In the genomic region with DNA sequence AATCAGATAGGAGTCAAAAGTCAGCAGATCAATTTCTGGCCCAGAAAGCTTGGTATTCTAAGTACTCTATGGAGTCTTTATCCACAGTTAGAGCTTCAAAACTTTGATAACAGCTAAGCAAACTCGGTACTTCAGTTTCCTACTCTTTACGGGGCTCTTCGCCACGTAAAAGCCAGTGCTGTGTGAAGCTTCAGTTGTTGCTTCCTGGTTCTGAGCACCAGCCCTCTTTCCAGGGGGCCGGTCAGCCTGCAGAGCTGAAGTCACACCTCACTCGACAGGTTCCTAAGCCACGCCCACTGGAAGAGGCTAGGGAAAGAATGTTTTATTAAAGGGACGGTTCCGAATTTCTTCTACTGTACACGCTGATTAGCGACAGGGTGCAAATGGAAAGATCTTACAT, we compare ENCODE assay signal across 8 mouse cellular contexts. TPM values are rescaled to one million over a fixed set of nuclear protein-coding genes. Genes with fewer than 3 reads are reported as not detected.
DNase-seq lines count a peak whose midpoint lies in the region; ATAC-seq and TF ChIP-seq lines count a peak whose summit lies in the region.

No protein-coding gene starts in this region.

- peaks cover 16% of the 10 kb centered on the region; the same call in 1 of the 2 replicates for H3K4me1 ChIP-seq in heart, embryonic 10.5 days
- H3K4me1 ChIP-seq in kidney, postnatal 0 days (replicated peaks; ENCODE audit: insufficient read depth, low read length) = no peaks in the 10 kb centered on the region
- no peaks in the 10 kb centered on the region for H3K4me1 ChIP-seq in thymus, adult 2 months (replicated peaks; ENCODE audit: control insufficient read depth, insufficient read depth, low read length)

- H3K27ac ChIP-seq in heart, embryonic 10.5 days = peak overlapping the region; percentile 42; the same call in 1 of the 2 replicates
- H3K27ac ChIP-seq in kidney, postnatal 0 days = no peak overlapping the region
- no peak overlapping the region for H3K27ac ChIP-seq in thymus, adult 2 months (ENCODE audit: control insufficient read depth, insufficient read depth, low read length)

- H3K27me3 ChIP-seq in heart, embryonic 10.5 days (ENCODE audit: insufficient read depth, poor library complexity, severe bottlenecking) = no peaks in the 10 kb centered on the region
- H3K27me3 ChIP-seq in kidney, postnatal 0 days (ENCODE audit: insufficient read depth, low read length) = no peaks in the 10 kb centered on the region
- H3K27me3 ChIP-seq in thymus, adult 2 months (ENCODE audit: control insufficient read depth, insufficient read depth, low read length) = no peaks in the 10 kb centered on the region

- peak; percentile 89 for ATAC-seq in kidney, postnatal 0 days (replicated peaks; ENCODE audit: low FRiP score, low read depth)

- DNase-seq in A20 (ENCODE audit: low read depth, low spot score) = peak; percentile 84
- peak; percentile 45 for DNase-seq in adrenal gland, postnatal 10 days
- DNase-seq in heart, embryonic 10.5 days (ENCODE audit: low spot score) = peak; percentile 88
- peak; percentile 67 for DNase-seq in kidney, postnatal 0 days (ENCODE audit: low spot score)
- peak; percentile 90 for DNase-seq in lung, postnatal 36 days
- peak; percentile 28 for DNase-seq in thymus, adult 2 months
- no peak for DNase-seq in gastrocnemius, adult 18-20 months (ENCODE audit: low spot score)
- DNase-seq in cerebellum, adult 8-10 months = no peak

- no peak for TF ChIP-seq CTCF in kidney, postnatal 0 days (IDR thresholded peaks at IDR 0.05; ENCODE audit: low read depth)
- TF ChIP-seq CTCF in thymus, adult 2 months (IDR thresholded peaks at IDR 0.05; ENCODE audit: borderline replicate concordance, control insufficient read depth, extremely low read depth, insufficient read depth, low read length, poor library complexity) = no peak

- peak overlapping the region; percentile 54 for H3K4me2 ChIP-seq in kidney, postnatal 0 days (ENCODE audit: low read length)

- TF ChIP-seq POLR2A in thymus, adult 2 months (IDR thresholded peaks at IDR 0.05; ENCODE audit: control insufficient read depth, extremely low read depth, insufficient read depth, low read length, poor library complexity) = no peak

- WGBS in heart, embryonic 10.5 days = 7% methylated on average over 11 of the region's 11 CpGs
- 8% methylated on average over 11 of the region's 11 CpGs for WGBS in kidney, postnatal 0 days
- WGBS in thymus, adult 2 months = 3% methylated on average over 11 of the region's 11 CpGs

- peaks cover 5% of the 10 kb centered on the region for H3K36me3 ChIP-seq in heart, embryonic 10.5 days
- no peaks in the 10 kb centered on the region for H3K36me3 ChIP-seq in kidney, postnatal 0 days (ENCODE audit: insufficient read depth, low read length)
- H3K36me3 ChIP-seq in thymus, adult 2 months (ENCODE audit: control insufficient read depth, insufficient read depth, low read length) = no peaks in the 10 kb centered on the region

- H3K9me3 ChIP-seq in heart, embryonic 10.5 days = no peaks in the 10 kb centered on the region
- H3K9me3 ChIP-seq in kidney, postnatal 0 days (replicated peaks; ENCODE audit: low read length) = no peaks in the 10 kb centered on the region

- H3K4me3 ChIP-seq in heart, embryonic 10.5 days = peak overlapping the region; percentile 51
- H3K4me3 ChIP-seq in kidney, postnatal 0 days (replicated peaks; ENCODE audit: low read depth, low read length) = peak overlapping the region; percentile 36; the same call in 1 of the 2 replicates
- H3K4me3 ChIP-seq in thymus, adult 2 months (ENCODE audit: control insufficient read depth, insufficient read depth, low read length) = no peak overlapping the region

- peak overlapping the region; percentile 43 for H3K9ac ChIP-seq in kidney, postnatal 0 days (ENCODE audit: low read depth, low read length)

RNA-seq across cellular contexts. Expression of gene Zdhhc23, which starts 36.6 kb away (rescaled TPM):
- 1 to 10 TPM; 1.5 to 2.2 TPM for total RNA-seq in adrenal gland, postnatal 10 days (2021)
- 1.2 TPM in 2 replicates for polyA plus RNA-seq in heart, embryonic 10.5 days (2016; fragmentation: Nextera tagmentation; extraction: Ambion mirVana)
- 2.0 and 2.3 TPM in 2 replicates for polyA plus RNA-seq in kidney, postnatal 0 days (2015; fragmentation: Nextera tagmentation; extraction: Ambion mirVana)
- polyA plus RNA-seq in thymus, adult 2 months (2012; rRNA removed) = 1.9 and 2.8 TPM in 2 replicates
- 10 to 100 TPM in 1 of 2 experiments, 1 to 10 TPM in 1; 8.2 to 18.2 TPM for total RNA-seq in gastrocnemius, adult 18-20 months (2021)

RNA-seq across cellular contexts. Expression of gene Gramd1c, which starts 47.0 kb away (rescaled TPM):
- 1 to 10 TPM; 4.5 to 5.3 TPM for total RNA-seq in adrenal gland, postnatal 10 days (2021)
- 8.1 and 8.4 TPM in 2 replicates for polyA plus RNA-seq in heart, embryonic 10.5 days (2016; fragmentation: Nextera tagmentation; extraction: Ambion mirVana)
- 5.7 and 6.1 TPM in 2 replicates for polyA plus RNA-seq in kidney, postnatal 0 days (2015; fragmentation: Nextera tagmentation; extraction: Ambion mirVana)
- 0.38 and 0.62 TPM in 2 replicates for polyA plus RNA-seq in thymus, adult 2 months (2012; rRNA removed)
- total RNA-seq in gastrocnemius, adult 18-20 months (2021) = under 1 TPM; 0.25 to 0.26 TPM

Comparison
In these comparisons a context has a peak if more than half of its experiments do, and no peak if none do; other contexts are left out.
1. DNase-seq: peak in A20 (single experiment), adrenal gland, postnatal 10 days (single experiment), heart, embryonic 10.5 days (single experiment), kidney, postnatal 0 days (single experiment), lung, postnatal 36 days (single experiment) and thymus, adult 2 months (single experiment); none in gastrocnemius, adult 18-20 months (single experiment) and cerebellum, adult 8-10 months (single experiment).